Mouse (Mus musculus) liver, adult 2 months (tissue): Measurements from ENCODE around the gene Slc10a7.

Experiments used
- CTCF ChIP-seq: fragments of 200-500 bp; IDR thresholded peaks from 2 replicates; pipeline ENCODE4 v1.5.1; 2011; ENCODE audit warnings: low read depth, low read length, control low read depth
- POLR2A ChIP-seq: fragments of 200-500 bp; IDR thresholded peaks from 2 replicates; pipeline ENCODE4 v1.6.1; 2011; ENCODE audit warnings: low read length, control low read depth; ENCODE audit not compliant: insufficient read depth; ENCODE audit errors: extremely low read depth

GRCm38 (mm10) chr8:78759139-78759538, 250.0 kb downstream of the Slc10a7 start:
- TF ChIP-seq CTCF, result no peak
- no peak for TF ChIP-seq POLR2A
